Mouse (Mus musculus) erythroblast, embryonic 14.5 days (primary cell): Measurements from ENCODE around the gene Llgl2. TPM values are rescaled to one million over a fixed set of nuclear protein-coding genes. Genes with fewer than 3 reads are reported as not detected.

Experiments
- H3K27me3 ChIP-seq: 2 replicates; pipeline ENCODE4 v1.6.1; 2012; ENCODE audit warnings: inconsistent platforms; ENCODE audit not compliant: control insufficient read depth
- H3K36me3 ChIP-seq: 2 replicates; pipeline ENCODE4 v1.6.1; 2012; ENCODE audit warnings: mild to moderate bottlenecking, inconsistent platforms; ENCODE audit not compliant: control insufficient read depth
- H3K4me1 ChIP-seq: 2 replicates; pipeline ENCODE4 v1.6.1; 2012; ENCODE audit warnings: inconsistent platforms; ENCODE audit not compliant: control insufficient read depth
- H3K4me3 ChIP-seq: replicated peaks from 2 replicates; pipeline ENCODE3; 2012; ENCODE audit warnings: moderate library complexity, mild to moderate bottlenecking, inconsistent platforms
- H3K9me3 ChIP-seq: 2 replicates; pipeline ENCODE4 v1.6.1; 2012; ENCODE audit warnings: low read length, inconsistent platforms, mixed read lengths; ENCODE audit not compliant: control insufficient read depth
- GATA1 ChIP-seq: IDR thresholded peaks from 2 replicates; pipeline ENCODE4 v1.6.1; 2012; ENCODE audit warnings: low read length, inconsistent platforms, mixed read lengths
- TAL1 ChIP-seq: IDR thresholded peaks from 3 replicates; pipeline ENCODE4 v1.6.1; 2012; ENCODE audit warnings: low read length, inconsistent platforms, mixed read lengths
- polyA plus RNA-seq: library from polyadenylated mRNA; stranded (reverse); fragments of >175 nt; gene quantifications from 2 replicates; pipeline ENCODE4 v1.2.3, GENCODE M21; 2012

The Llgl2 gene
- polyA plus RNA-seq, 1 experiment: 2.1 TPM

- peaks cover 59% of the 10 kb centered on the region for H3K36me3 ChIP-seq
- TF ChIP-seq TAL1: no peak
- TF ChIP-seq GATA1: no peak
- no peaks in the 10 kb centered on the region for H3K9me3 ChIP-seq
- H3K4me3 ChIP-seq: no peak overlapping the region
- peaks cover 4% of the 10 kb centered on the region for H3K4me1 ChIP-seq
- H3K27me3 ChIP-seq: peaks cover 2% of the 10 kb centered on the region; the same call in 1 of the 2 replicates
Measured at GRCm38 (mm10) chr11:115893071-115893470, 69.2 kb downstream of the Llgl2 start.

- peaks cover 21% of the 10 kb centered on the region for H3K4me1 ChIP-seq
- TF ChIP-seq GATA1 (no peak), TAL1 (no peak)
- peaks cover 59% of the 10 kb centered on the region for H3K36me3 ChIP-seq
- H3K9me3 ChIP-seq: no peaks in the 10 kb centered on the region
- H3K4me3 ChIP-seq: no peak overlapping the region
- no peaks in the 10 kb centered on the region for H3K27me3 ChIP-seq
Measured at GRCm38 (mm10) chr11:115894755-115895520, 71.1 kb downstream of the Llgl2 start.

- H3K36me3 ChIP-seq: peaks cover 76% of the 10 kb centered on the region
- H3K9me3 ChIP-seq: no peaks in the 10 kb centered on the region
- TF ChIP-seq GATA1 (no peak), TAL1 (no peak)
- no peaks in the 10 kb centered on the region for H3K27me3 ChIP-seq
- H3K4me3 ChIP-seq: no peak overlapping the region
- peaks cover 56% of the 10 kb centered on the region for H3K4me1 ChIP-seq
Measured at GRCm38 (mm10) chr11:115898446-115898845, 74.6 kb downstream of the Llgl2 start.

- Histone ChIP-seq H3K4me1 (peaks cover 61% of the 10 kb centered on the region), H3K9me3 (no peaks in the 10 kb centered on the region), H3K27me3 (no peaks in the 10 kb centered on the region), H3K36me3 (peaks cover 76% of the 10 kb centered on the region), H3K4me3 (peak overlapping the region; percentile 10)
- TF ChIP-seq TAL1 (no peak), GATA1 (no peak)
Measured at GRCm38 (mm10) chr11:115898886-115899285, 75.0 kb downstream of the Llgl2 start.

GRCm38 (mm10) chr11:115899486-115900266 is 75.8 kb downstream of the Llgl2 start, which contains the start of gene Smim5:
Gene Smim5 (plus strand): TSS chr11:115899966.
- Histone ChIP-seq H3K9me3 (no peaks in the 10 kb centered on the region), H3K4me1 (peaks cover 69% of the 10 kb centered on the region), H3K4me3 (peak within 1 kb of the TSS; percentile 75), H3K27me3 (no peaks in the 10 kb centered on the region), H3K36me3 (peaks cover 76% of the 10 kb centered on the region)
- TF ChIP-seq GATA1 (no peak), TAL1 (no peak)

GRCm38 (mm10) chr11:115900561-115901337 is 76.9 kb downstream of the Llgl2 start:
- Histone ChIP-seq H3K4me3 (peak overlapping the region; percentile 75), H3K36me3 (peaks cover 76% of the 10 kb centered on the region), H3K4me1 (peaks cover 76% of the 10 kb centered on the region), H3K27me3 (no peaks in the 10 kb centered on the region), H3K9me3 (no peaks in the 10 kb centered on the region)
- TF ChIP-seq TAL1: no peak
- no peak for TF ChIP-seq GATA1

- TF ChIP-seq GATA1: peak; percentile 25; the same call in 1 of the 2 replicates
- TF ChIP-seq TAL1: peak; percentile 71
- Histone ChIP-seq H3K27me3 (no peaks in the 10 kb centered on the region), H3K9me3 (no peaks in the 10 kb centered on the region), H3K4me1 (peaks cover 84% of the 10 kb centered on the region), H3K4me3 (peak overlapping the region; percentile 75), H3K36me3 (peaks cover 76% of the 10 kb centered on the region)
Measured at GRCm38 (mm10) chr11:115901338-115902161, 77.7 kb downstream of the Llgl2 start.

GRCm38 (mm10) chr11:115902177-115902576 is 78.3 kb downstream of the Llgl2 start:
- H3K27me3 ChIP-seq: no peaks in the 10 kb centered on the region
- TF ChIP-seq TAL1: no peak
- TF ChIP-seq GATA1: no peak
- peak overlapping the region; percentile 75 for H3K4me3 ChIP-seq
- peaks cover 90% of the 10 kb centered on the region for H3K4me1 ChIP-seq
- peaks cover 76% of the 10 kb centered on the region for H3K36me3 ChIP-seq
- H3K9me3 ChIP-seq: no peaks in the 10 kb centered on the region
